Mouse (Mus musculus) embryonic facial prominence, embryonic 14.5 days (tissue): ENCODE data around the gene Tnnc1. TPM values are rescaled to one million over a fixed set of nuclear protein-coding genes. Genes with fewer than 3 reads are reported as not detected.

ENCODE experiments used
- ATAC-seq: fragments of 200-750 bp; cut with Nextera tagmentation; 2 replicates; pipeline ENCODE4 v1.8.0; 2017; ENCODE audit warnings: low read depth, moderate number of reproducible peaks, moderate TSS enrichment
- DNase-seq: peaks from one replicate; pipeline ENCODE4 v3.0.0-alpha.2; 2015; ENCODE audit warnings: low spot score
- H3K27ac ChIP-seq: fragments of 300-500 bp; sonication (generic); replicated peaks from 2 replicates; pipeline ENCODE4 v1.5.1; 2014; ENCODE audit warnings: low read depth, mild to moderate bottlenecking, low read length, moderate library complexity
- H3K27me3 ChIP-seq: fragments of 300-500 bp; sonication (generic); replicated peaks from 2 replicates; pipeline ENCODE4 v1.6.1; 2014; ENCODE audit warnings: low read length; ENCODE audit not compliant: control insufficient read depth, insufficient read depth
- H3K36me3 ChIP-seq: fragments of 300-500 bp; sonication (generic); 2 replicates; pipeline ENCODE4 v1.6.1; 2014; ENCODE audit warnings: low read length, mixed read lengths; ENCODE audit not compliant: control insufficient read depth, insufficient read depth
- H3K4me1 ChIP-seq: fragments of 300-500 bp; sonication (generic); 2 replicates; pipeline ENCODE4 v1.6.1; 2014; ENCODE audit warnings: antibody characterized with exemption, low read length; ENCODE audit not compliant: control insufficient read depth, insufficient read depth
- H3K4me2 ChIP-seq: fragments of 300-500 bp; sonication (generic); 2 replicates; pipeline ENCODE4 v1.6.1; 2014; ENCODE audit warnings: low read depth, mild to moderate bottlenecking, low read length, moderate library complexity, mixed read lengths
- H3K4me3 ChIP-seq: fragments of 300-500 bp; sonication (generic); 2 replicates; pipeline ENCODE4 v1.5.1; 2014; ENCODE audit warnings: low read depth, mild to moderate bottlenecking, low read length
- H3K9ac ChIP-seq: fragments of 300-500 bp; sonication (generic); 2 replicates; pipeline ENCODE4 v1.6.1; 2014; ENCODE audit warnings: low read depth, mild to moderate bottlenecking, low read length, moderate library complexity, mixed read lengths
- H3K9me3 ChIP-seq: fragments of 300-500 bp; sonication (generic); 2 replicates; pipeline ENCODE4 v1.6.1; 2016; ENCODE audit warnings: low read length; ENCODE audit not compliant: control insufficient read depth
- WGBS: fragments of 180-500 bp; shearing (Covaris S2); extraction: QIAGEN DNeasy Blood & Tissue Kit; methylation state at CpG from one replicate; pipeline ENCODE4 v1.1.7; 2014; 5-methylcytosine and 5-hydroxymethylcytosine counted together
- polyA plus RNA-seq: library from polyadenylated mRNA; unstranded; fragments of >200 nt; fragmentation: Nextera tagmentation; extraction: Ambion mirVana; gene quantifications from 2 replicates; pipeline ENCODE4 v1.2.1, GENCODE M21; 2014

Tnnc1 gene
- polyA plus RNA-seq, 1 experiment from 2014 or later: 580 TPM

- Histone ChIP-seq H3K4me2 (no peak overlapping the region), H3K9ac (no peak overlapping the region), H3K4me3 (no peak overlapping the region), H3K36me3 (peaks cover 95% of the 10 kb centered on the region), H3K4me1 (peaks cover 7% of the 10 kb centered on the region), H3K27me3 (no peaks in the 10 kb centered on the region), H3K9me3 (no peaks in the 10 kb centered on the region), H3K27ac (no peak overlapping the region)
- no peak for ATAC-seq
- no peak for DNase-seq
- 81% methylated on average over 3 of the region's 3 CpGs for WGBS
Observed at GRCm38 (mm10) chr14:31200038-31200437, 8.1 kb upstream of the Tnnc1 start.

GRCm38 (mm10) chr14:31204844-31205243 lies 3.3 kb upstream of the Tnnc1 start:
- 60% methylated on average over 4 of the region's 4 CpGs for WGBS
- Histone ChIP-seq H3K4me3 (peak overlapping the region; percentile 93), H3K4me1 (peaks cover 15% of the 10 kb centered on the region), H3K27ac (peak overlapping the region; percentile 93; the same call in 1 of the 2 replicates), H3K4me2 (peak overlapping the region; percentile 95), H3K9ac (peak overlapping the region; percentile 97), H3K36me3 (peaks cover 50% of the 10 kb centered on the region), H3K27me3 (no peaks in the 10 kb centered on the region), H3K9me3 (no peaks in the 10 kb centered on the region)
- no peak for ATAC-seq
- DNase-seq: no peak

DNA sequence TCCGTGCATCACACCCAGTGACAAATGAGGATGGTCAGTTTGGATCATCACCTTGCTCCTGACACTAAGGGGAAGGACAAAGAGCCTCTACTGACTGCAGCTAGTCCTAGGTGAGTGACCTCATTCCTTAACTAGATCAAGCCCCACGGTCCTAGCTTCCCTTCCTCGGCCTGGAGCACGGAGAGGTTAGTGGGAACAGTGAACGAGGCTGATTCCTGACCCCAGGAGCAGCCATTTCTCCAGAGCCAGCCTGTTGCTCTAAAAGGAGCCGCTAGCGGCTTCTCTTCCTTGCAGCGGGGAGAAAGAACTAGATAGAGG lies 2.9 kb upstream of the Tnnc1 start:
- Histone ChIP-seq H3K9me3 (no peaks in the 10 kb centered on the region), H3K9ac (peak overlapping the region; percentile 97), H3K36me3 (peaks cover 46% of the 10 kb centered on the region), H3K4me2 (peak overlapping the region; percentile 95), H3K27ac (peak overlapping the region; percentile 93), H3K27me3 (no peaks in the 10 kb centered on the region), H3K4me1 (peaks cover 15% of the 10 kb centered on the region), H3K4me3 (peak overlapping the region; percentile 93)
- ATAC-seq (no peak), DNase-seq (no peak)
- WGBS: 11% methylated on average over 7 of the region's 8 CpGs

GRCm38 (mm10) chr14:31205562-31206467 lies 2.3 kb upstream of the Tnnc1 start:
- ATAC-seq (peak; percentile 56), DNase-seq (peak; percentile 59)
- no peaks in the 10 kb centered on the region for H3K9me3 ChIP-seq
- peak overlapping the region; percentile 95 for H3K4me2 ChIP-seq
- peaks cover 15% of the 10 kb centered on the region for H3K4me1 ChIP-seq
- peaks cover 40% of the 10 kb centered on the region for H3K36me3 ChIP-seq
- WGBS: under 1% methylated on average over 31 of the region's 39 CpGs
- H3K27me3 ChIP-seq: no peaks in the 10 kb centered on the region
- peak overlapping the region; percentile 93 for H3K4me3 ChIP-seq
- H3K27ac ChIP-seq: peak overlapping the region; percentile 93
- H3K9ac ChIP-seq: peak overlapping the region; percentile 97

DNA sequence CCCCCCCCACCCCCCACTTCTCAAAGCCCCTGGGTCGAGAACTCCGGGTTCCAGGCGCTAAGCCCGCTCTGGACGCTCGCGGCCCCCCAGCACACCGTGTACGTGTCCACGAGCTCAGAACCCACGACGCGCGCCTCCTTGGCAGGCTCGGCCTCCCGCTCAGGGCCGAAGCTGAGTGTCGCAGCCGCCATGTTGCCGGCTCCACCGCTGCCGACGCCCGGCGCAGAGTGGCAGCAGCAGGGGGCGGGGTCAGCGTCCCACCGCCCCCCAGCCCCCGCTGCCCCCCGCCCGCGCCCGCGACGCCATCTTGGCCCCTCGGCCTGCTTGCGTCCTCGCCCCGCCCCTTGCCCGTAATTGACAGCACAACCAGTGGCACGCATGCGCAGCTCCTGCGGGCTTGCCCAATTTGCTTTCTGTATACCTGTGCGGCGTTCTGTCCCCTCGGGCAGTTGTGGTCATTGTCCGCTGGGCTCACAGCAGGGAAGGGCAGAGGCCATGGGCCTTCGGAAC lies 1.6 kb upstream of the Tnnc1 start:
- Histone ChIP-seq H3K9ac (peak overlapping the region; percentile 97), H3K27me3 (no peaks in the 10 kb centered on the region), H3K4me2 (peak overlapping the region; percentile 95), H3K4me1 (peaks cover 15% of the 10 kb centered on the region), H3K9me3 (no peaks in the 10 kb centered on the region), H3K36me3 (peaks cover 33% of the 10 kb centered on the region), H3K4me3 (peak overlapping the region; percentile 93), H3K27ac (peak overlapping the region; percentile 93)
- ATAC-seq (peak; percentile 70), DNase-seq (peak; percentile 97)
- under 1% methylated on average over 27 of the region's 48 CpGs for WGBS

GRCm38 (mm10) chr14:31207070-31207830 lies 862 bp upstream of the Tnnc1 start:
- peak overlapping the region; percentile 95 for H3K4me2 ChIP-seq
- peaks cover 15% of the 10 kb centered on the region for H3K4me1 ChIP-seq
- 0 out of 2 replicates have a peak, but pooled peaks have one; percentile 1 for ATAC-seq
- peaks cover 26% of the 10 kb centered on the region for H3K36me3 ChIP-seq
- peak overlapping the region; percentile 97 for H3K9ac ChIP-seq
- WGBS: 78% methylated on average over 13 of the region's 13 CpGs
- peak overlapping the region; percentile 93 for H3K4me3 ChIP-seq
- no peaks in the 10 kb centered on the region for H3K27me3 ChIP-seq
- H3K27ac ChIP-seq: peak overlapping the region; percentile 93; the same call in 1 of the 2 replicates
- no peaks in the 10 kb centered on the region for H3K9me3 ChIP-seq
- DNase-seq: no peak

DNA sequence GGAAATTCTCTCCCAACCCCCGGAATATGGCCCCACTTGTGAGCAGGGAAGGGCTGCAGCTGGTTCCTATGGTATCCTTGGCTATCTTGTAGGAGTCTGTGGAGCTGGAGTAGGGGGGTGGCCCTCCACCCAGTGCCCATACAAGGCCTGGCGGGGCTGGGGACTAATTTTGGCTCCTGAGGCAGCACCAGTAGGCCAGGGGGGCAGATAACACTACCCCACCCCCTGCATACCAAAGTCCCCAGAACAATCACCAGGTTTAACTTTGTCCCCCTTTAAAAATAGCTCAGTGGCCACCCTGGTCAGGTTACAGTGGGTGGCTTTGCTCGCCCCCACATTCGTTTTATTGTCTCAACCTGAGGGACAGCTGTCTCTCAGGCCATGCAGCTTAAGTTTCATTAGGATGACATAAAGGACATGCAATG lies 1.0 kb downstream of the Tnnc1 start:
- H3K27me3 ChIP-seq: no peaks in the 10 kb centered on the region
- ATAC-seq (no peak), DNase-seq (no peak)
- H3K9me3 ChIP-seq: no peaks in the 10 kb centered on the region
- no peak overlapping the region for H3K4me2 ChIP-seq
- H3K4me3 ChIP-seq: no peak overlapping the region
- H3K27ac ChIP-seq: no peak overlapping the region
- peaks cover 15% of the 10 kb centered on the region for H3K4me1 ChIP-seq
- WGBS: 76% methylated on average over 3 of the region's 4 CpGs
- peaks cover 7% of the 10 kb centered on the region for H3K36me3 ChIP-seq
- 0 out of 2 replicates have a peak overlapping the region, but pooled peaks have one; percentile 10 for H3K9ac ChIP-seq

GRCm38 (mm10) chr14:31211854-31212253 lies 3.7 kb downstream of the Tnnc1 start:
- H3K4me2 ChIP-seq: no peak overlapping the region
- no peak overlapping the region for H3K9ac ChIP-seq
- ATAC-seq (no peak), DNase-seq (no peak)
- H3K27ac ChIP-seq: no peak overlapping the region
- H3K4me3 ChIP-seq: no peak overlapping the region
- 87% methylated on average over 6 of the region's 6 CpGs for WGBS
- H3K36me3 ChIP-seq: no peaks in the 10 kb centered on the region
- peaks cover 11% of the 10 kb centered on the region; the same call in 1 of the 2 replicates for H3K4me1 ChIP-seq
- no peaks in the 10 kb centered on the region for H3K27me3 ChIP-seq
- no peaks in the 10 kb centered on the region for H3K9me3 ChIP-seq
